Mouse (Mus musculus): Measurements from ENCODE around the gene Ifi47. TPM values are rescaled to one million over a fixed set of nuclear protein-coding genes. Genes with fewer than 3 reads are reported as not detected.
"Not testable (repeated sequence)": the region's sequence is repeated elsewhere in the genome, so short reads cannot be mapped to it uniquely, and the experiment has no call there.

Ifi47 gene
- polyA plus RNA-seq (2016; fragmentation: Nextera tagmentation; extraction: Ambion mirVana) = 0.26 and 0.27 TPM in 2 replicates

GRCm38 (mm10) chr11:49076001-49076757 is at the start of gene Ifi47:
Ifi47 (plus strand) TSS chr11:49076587.
- H3K36me3 ChIP-seq; H3K4me3 ChIP-seq; H3K27me3 ChIP-seq; H3K9ac ChIP-seq (replicated peaks); H3K4me2 ChIP-seq (replicated peaks); H3K4me1 ChIP-seq; H3K9me3 ChIP-seq; H3K27ac ChIP-seq (replicated peaks); ATAC-seq (ENCODE audit: low FRiP score, low read depth): not testable (repeated sequence)
- 83% methylated on average over 6 of the region's 6 CpGs for WGBS

GRCm38 (mm10) chr11:49050064-49050463 is 26.3 kb upstream of the Ifi47 start:
- not testable (repeated sequence) for ATAC-seq (ENCODE audit: low FRiP score, low read depth); H3K4me1 ChIP-seq; H3K9me3 ChIP-seq; H3K36me3 ChIP-seq; H3K9ac ChIP-seq (replicated peaks); H3K27ac ChIP-seq (replicated peaks); H3K4me3 ChIP-seq; H3K4me2 ChIP-seq (replicated peaks); H3K27me3 ChIP-seq

GRCm38 (mm10) chr11:49051093-49051891 is 25.1 kb upstream of the Ifi47 start, which contains the start of gene 9930111J21Rik2:
9930111J21Rik2 (minus strand) TSS chr11:49051242.
- not testable (repeated sequence) for H3K4me1 ChIP-seq; H3K36me3 ChIP-seq; H3K9ac ChIP-seq (replicated peaks); H3K9me3 ChIP-seq; H3K4me2 ChIP-seq (replicated peaks); H3K27ac ChIP-seq (replicated peaks); H3K4me3 ChIP-seq; H3K27me3 ChIP-seq; ATAC-seq (ENCODE audit: low FRiP score, low read depth)
- WGBS = 100% methylated on average over 1 of the region's 6 CpGs

GRCm38 (mm10) chr11:49051894-49052293 is 24.5 kb upstream of the Ifi47 start:
- not testable (repeated sequence) for H3K4me2 ChIP-seq (replicated peaks); H3K9me3 ChIP-seq; H3K4me1 ChIP-seq; H3K9ac ChIP-seq (replicated peaks); H3K4me3 ChIP-seq; H3K27ac ChIP-seq (replicated peaks); H3K27me3 ChIP-seq; H3K36me3 ChIP-seq; ATAC-seq (ENCODE audit: low FRiP score, low read depth)
- no CpG with 5 or more reads among the region's 5 CpGs for WGBS

GRCm38 (mm10) chr11:49060061-49060460 is 16.3 kb upstream of the Ifi47 start:
- not testable (repeated sequence) for H3K36me3 ChIP-seq; H3K27ac ChIP-seq (replicated peaks); H3K4me1 ChIP-seq; ATAC-seq (ENCODE audit: low FRiP score, low read depth); H3K4me3 ChIP-seq; H3K4me2 ChIP-seq (replicated peaks); H3K9ac ChIP-seq (replicated peaks); H3K9me3 ChIP-seq; H3K27me3 ChIP-seq
- 90% methylated on average over 2 of the region's 3 CpGs for WGBS

GRCm38 (mm10) chr11:49061865-49062264 is 14.5 kb upstream of the Ifi47 start:
- WGBS = 86% methylated on average over 2 of the region's 2 CpGs
- H3K9ac ChIP-seq (replicated peaks); H3K9me3 ChIP-seq; H3K4me3 ChIP-seq; ATAC-seq (ENCODE audit: low FRiP score, low read depth); H3K27me3 ChIP-seq; H3K4me1 ChIP-seq; H3K4me2 ChIP-seq (replicated peaks); H3K27ac ChIP-seq (replicated peaks); H3K36me3 ChIP-seq: not testable (repeated sequence)

- not testable (repeated sequence) for H3K4me3 ChIP-seq
Observed at GRCm38 (mm10) chr11:49063713-49064469, 12.5 kb upstream of the Ifi47 start, which contains the start of gene Tgtp2. Tgtp2 (minus strand) TSS chr11:49064206.

GRCm38 (mm10) chr11:49068358-49068757 is 8.0 kb upstream of the Ifi47 start:
- H3K4me3 ChIP-seq = no peak overlapping the region
- ATAC-seq (ENCODE audit: low FRiP score, low read depth) = no peak
- no peaks in the 10 kb centered on the region for H3K36me3 ChIP-seq
- no peaks in the 10 kb centered on the region for H3K4me1 ChIP-seq
- 95% methylated on average over 1 of the region's 1 CpGs for WGBS
- H3K27ac ChIP-seq (replicated peaks) = no peak overlapping the region
- H3K9me3 ChIP-seq = no peaks in the 10 kb centered on the region
- no peak overlapping the region for H3K4me2 ChIP-seq (replicated peaks)
- H3K27me3 ChIP-seq = no peaks in the 10 kb centered on the region
- H3K9ac ChIP-seq (replicated peaks) = no peak overlapping the region

More at GRCm38 (mm10) chr11:49063713-49064469, 12.5 kb upstream of the Ifi47 start, which contains the start of gene Tgtp2:
- 87% methylated on average over 5 of the region's 5 CpGs for WGBS
- not testable (repeated sequence) for H3K27ac ChIP-seq (replicated peaks); H3K4me2 ChIP-seq (replicated peaks); H3K4me1 ChIP-seq; ATAC-seq (ENCODE audit: low FRiP score, low read depth); H3K9ac ChIP-seq (replicated peaks); H3K27me3 ChIP-seq; H3K36me3 ChIP-seq; H3K9me3 ChIP-seq

GRCm38 (mm10) chr11:49077012-49077411 is 625 bp downstream of the Ifi47 start:
- H3K4me2 ChIP-seq (replicated peaks) = no peak overlapping the region
- ATAC-seq (ENCODE audit: low FRiP score, low read depth) = no peak
- no peaks in the 10 kb centered on the region for H3K4me1 ChIP-seq
- H3K9ac ChIP-seq (replicated peaks) = no peak overlapping the region
- H3K9me3 ChIP-seq = no peaks in the 10 kb centered on the region
- no peak overlapping the region for H3K4me3 ChIP-seq
- no peaks in the 10 kb centered on the region for H3K36me3 ChIP-seq
- 82% methylated on average over 1 of the region's 1 CpGs for WGBS
- H3K27ac ChIP-seq (replicated peaks) = no peak overlapping the region
- no peaks in the 10 kb centered on the region for H3K27me3 ChIP-seq

GRCm38 (mm10) chr11:49078719-49079118 is 2.3 kb downstream of the Ifi47 start:
- no peak overlapping the region for H3K9ac ChIP-seq (replicated peaks)
- no peaks in the 10 kb centered on the region for H3K4me1 ChIP-seq
- H3K4me3 ChIP-seq = no peak overlapping the region
- no peak overlapping the region for H3K27ac ChIP-seq (replicated peaks)
- H3K9me3 ChIP-seq = no peaks in the 10 kb centered on the region
- no peak overlapping the region for H3K4me2 ChIP-seq (replicated peaks)
- H3K27me3 ChIP-seq = no peaks in the 10 kb centered on the region
- no peak for ATAC-seq (ENCODE audit: low FRiP score, low read depth)
- H3K36me3 ChIP-seq = no peaks in the 10 kb centered on the region
- WGBS = 93% methylated on average over 3 of the region's 3 CpGs

GRCm38 (mm10) chr11:49080636-49081035 is 4.2 kb downstream of the Ifi47 start:
- H3K4me3 ChIP-seq = no peak overlapping the region
- no peaks in the 10 kb centered on the region for H3K4me1 ChIP-seq
- H3K27me3 ChIP-seq = no peaks in the 10 kb centered on the region
- 67% methylated on average over 1 of the region's 1 CpGs for WGBS
- H3K9ac ChIP-seq (replicated peaks) = no peak overlapping the region
- no peak for ATAC-seq (ENCODE audit: low FRiP score, low read depth)
- H3K27ac ChIP-seq (replicated peaks) = no peak overlapping the region
- H3K4me2 ChIP-seq (replicated peaks) = no peak overlapping the region
- H3K9me3 ChIP-seq = no peaks in the 10 kb centered on the region
- H3K36me3 ChIP-seq = no peaks in the 10 kb centered on the region

- Histone ChIP-seq H3K9ac (replicated peaks) (no peak overlapping the region), H3K4me1 (no peaks in the 10 kb centered on the region), H3K27ac (replicated peaks) (no peak overlapping the region), H3K27me3 (no peaks in the 10 kb centered on the region), H3K9me3 (no peaks in the 10 kb centered on the region), H3K4me2 (replicated peaks) (no peak overlapping the region), H3K4me3 (no peak overlapping the region), H3K36me3 (no peaks in the 10 kb centered on the region)
- ATAC-seq (ENCODE audit: low FRiP score, low read depth) = no peak
- WGBS = 82% methylated on average over 4 of the region's 4 CpGs
Observed at GRCm38 (mm10) chr11:49081356-49081755, 5.0 kb downstream of the Ifi47 start.
